Mouse (Mus musculus) cerebellum, adult 2 months (tissue): ENCODE data around the gene Zfp746.

ENCODE experiments used
- CTCF ChIP-seq: fragments of 200-500 bp; IDR thresholded peaks from 2 replicates; pipeline ENCODE4 v1.5.1; 2011; ENCODE audit warnings: low read depth, mild to moderate bottlenecking, control low read depth, low read length, moderate library complexity, borderline replicate concordance; ENCODE audit not compliant: insufficient read depth
- POLR2A ChIP-seq: fragments of 200-500 bp; IDR thresholded peaks from 2 replicates; pipeline ENCODE4 v1.6.1; 2011; ENCODE audit warnings: low read length, control low read depth, borderline replicate concordance; ENCODE audit not compliant: insufficient read depth

- TF ChIP-seq CTCF: no peak
- no peak for TF ChIP-seq POLR2A
Observed at GRCm38 (mm10) chr6:48065587-48066075, 20.8 kb downstream of the Zfp746 start.
